ENCODE assay signal across 8 mouse cellular contexts in genomic region chr11:46251994-46252393, GRCm38 (mm10). TPM values are rescaled to one million over a fixed set of nuclear protein-coding genes. Genes with fewer than 3 reads are reported as not detected.
DNase-seq lines count a peak whose midpoint lies in the region; TF ChIP-seq lines count a peak whose summit lies in the region.

No protein-coding gene starts in this region.

- no peak overlapping the region for H3K4me2 ChIP-seq in CH12.LX (ENCODE audit: insufficient read depth, low read depth, poor library complexity, severe bottlenecking)

- in situ Hi-C loops in CH12.LX (cut with MboI; ENCODE audit: low pct_ligation_motif_present, low pct_unique_long_range_greater_than_20kb, low sequenced_read_pairs), result no loop called here

- no peak overlapping the region for H3K9ac ChIP-seq in CH12.LX (ENCODE audit: insufficient read depth, low read depth)

- TF ChIP-seq EP300 in CH12.LX (IDR thresholded peaks at IDR 0.05; ENCODE audit: low read length), result no peak

- H3K27ac ChIP-seq in CH12.LX (ENCODE audit: insufficient read depth, low read depth), result no peak overlapping the region
- H3K27ac ChIP-seq in layer of hippocampus, adult 2 months, result no peak overlapping the region

- TF ChIP-seq POLR2A in CH12.LX (IDR thresholded peaks at IDR 0.05; ENCODE audit: low read depth, low read length), result no peak

- dilution Hi-C loops in CH12.LX (cut with MboI; ENCODE audit: extremely low pct_ligation_motif_present, extremely low pct_unique_long_range_greater_than_20kb, low sequenced_read_pairs), result no loop called here

- no peaks in the 10 kb centered on the region for H3K27me3 ChIP-seq in CH12.LX (replicated peaks)

- peak; percentile 67 for DNase-seq in CH12.LX (ENCODE audit: extremely low read depth)
- DNase-seq in adrenal gland, adult 2 months, result peak; percentile 67
- DNase-seq in embryo, embryonic 11 days, result peak; percentile 70
- DNase-seq in heart, postnatal 14 days, result peak; percentile 61 to 77
- DNase-seq in layer of hippocampus, adult 2 months (ENCODE audit: low spot score in 2 of 2), result peak; percentile 67 to 76
- peak; percentile 45 to 73 for DNase-seq in lung, postnatal 4 days
- DNase-seq in right cerebral cortex, adult 2 months (ENCODE audit: low spot score in 2 of 2), result peak; percentile 78 to 83
- peak; percentile 66 for DNase-seq in urinary bladder, postnatal 25 days (ENCODE audit: low spot score)

- peak; percentile 37 for TF ChIP-seq RAD21 in CH12.LX (IDR thresholded peaks at IDR 0.05; ENCODE audit: low read depth, low read length)

- no peaks in the 10 kb centered on the region for H3K79me2 ChIP-seq in CH12.LX (replicated peaks; ENCODE audit: control insufficient read depth, extremely low read depth, insufficient read depth, poor library complexity, severe bottlenecking)

- TF ChIP-seq CTCF in CH12.LX (conservative IDR thresholded peaks at IDR 0.05 in 1 of 2, IDR thresholded peaks at IDR 0.05 in 1 of 2; ENCODE audit: low read depth in 2 of 2, low read length in 2 of 2), result peak; percentile 90 to 98
- peak; percentile 99 for TF ChIP-seq CTCF in layer of hippocampus, adult 2 months (conservative IDR thresholded peaks at IDR 0.05)

- H3K36me3 ChIP-seq in CH12.LX (replicated peaks in 1 of 2; ENCODE audit: control insufficient read depth in 1 of 2, insufficient read depth in 1 of 2, low read length in 1 of 2), result peaks cover 93 to 99% of the 10 kb centered on the region in 2 experiments

- no peak overlapping the region for H3K4me3 ChIP-seq in CH12.LX (replicated peaks in 1 of 3; ENCODE audit: low read depth in 2 of 3, low read length in 2 of 3, poor library complexity in 1 of 3)
- H3K4me3 ChIP-seq in layer of hippocampus, adult 2 months, result no peak overlapping the region

- peaks cover 0 to 6% of the 10 kb centered on the region in 2 experiments; a peak in 1 of 4 replicates for H3K4me1 ChIP-seq in CH12.LX (ENCODE audit: control insufficient read depth in 1 of 2, insufficient read depth in 2 of 2)

- no peaks in the 10 kb centered on the region for H3K9me3 ChIP-seq in CH12.LX (replicated peaks; ENCODE audit: low read length)

- intact Hi-C loops in heart, postnatal 14 days (cut with DNase I), result no loop called here

TF ChIP-seq in CH12.LX, 34 proteins besides CTCF, POLR2A, EP300 and RAD21:
- TF ChIP-seq ZNF384 (IDR thresholded peaks at IDR 0.05; ENCODE audit: low read depth, low read length), result no peak
- 0 out of 2 replicates have a peak, but pooled peaks have one; percentile 19 for TF ChIP-seq ELF1 (IDR thresholded peaks at IDR 0.05; ENCODE audit: low read depth, low read length)
- no peak for TF ChIP-seq USF1 (IDR thresholded peaks at IDR 0.05; ENCODE audit: low read depth, low read length)
- peak; percentile 61 for TF ChIP-seq SMC3 (IDR thresholded peaks at IDR 0.05; ENCODE audit: low read depth, low read length)
- TF ChIP-seq CHD1 (IDR thresholded peaks at IDR 0.05; ENCODE audit: low read depth, low read length), result no peak
- no peak for TF ChIP-seq POLR2AphosphoS2 (IDR thresholded peaks at IDR 0.05; ENCODE audit: low read depth, low read length)
- TF ChIP-seq E2F4 (IDR thresholded peaks at IDR 0.05; ENCODE audit: insufficient replicate concordance, low read depth, low read length), result no peak
- no peak for TF ChIP-seq ETS1 (conservative IDR thresholded peaks at IDR 0.05; ENCODE audit: low read depth, low read length)
- no peak for TF ChIP-seq MAX (IDR thresholded peaks at IDR 0.05; ENCODE audit: low read length)
- no peak for TF ChIP-seq SIN3A (IDR thresholded peaks at IDR 0.05; ENCODE audit: low read length)
- TF ChIP-seq JUND (conservative IDR thresholded peaks at IDR 0.05; ENCODE audit: low read depth, low read length), result no peak

RNA-seq across cellular contexts. Expression of gene Fndc9, which starts 16.7 kb away (rescaled TPM):
- total RNA-seq in CH12.LX (2012; rRNA removed) (3.8 and 3.9 TPM in 2 replicates), CH12.LX (2014; rRNA removed) (not detected in 2 replicates)
- 12.1 and 12.5 TPM in 2 replicates for polyA plus RNA-seq in CH12.LX (2012; ENCODE audit: insufficient read length, low read depth)
- total RNA-seq in adrenal gland, adult 2 months (2021), result not detected
- not detected in 2 replicates for polyA plus RNA-seq in adrenal gland, adult 2 months (2012; rRNA removed)
- not detected for total RNA-seq in heart, postnatal 14 days (2021)
- total RNA-seq in layer of hippocampus, adult 2 months (2021), result 1 to 10 TPM in 1 of 2 experiments, under 1 TPM in 1; 0.72 to 1.0 TPM
